Mouse (Mus musculus): ENCODE measurements around the gene Plscr3. TPM values are rescaled to one million over a fixed set of nuclear protein-coding genes. Genes with fewer than 3 reads are reported as not detected.

Gene Plscr3
- total and polyA plus RNA-seq, 3 experiments, result 4.6 to 26.0 TPM; not detected in 1

- H3K9me3 ChIP-seq (replicated peaks; ENCODE audit: insufficient read depth, low read length), result no peaks in the 10 kb centered on the region
- H3K27me3 ChIP-seq (ENCODE audit: control insufficient read depth in 1 of 2, insufficient read depth in 2 of 2, low read length in 2 of 2), result peaks cover 0 to 2% of the 10 kb centered on the region in 2 experiments; a peak in 1 of 4 replicates
- H3K27ac ChIP-seq (ENCODE audit: control insufficient read depth, low read depth, low read length), result no peak overlapping the region
- DNase-seq (ENCODE audit: low read depth, low spot score), result no peak
- no peak overlapping the region for H3K9ac ChIP-seq (ENCODE audit: control insufficient read depth, low read depth, low read length, poor library complexity, severe bottlenecking)
- H3K4me1 ChIP-seq (ENCODE audit: control insufficient read depth in 1 of 2, insufficient read depth in 2 of 2, low read length in 2 of 2), result no peaks in the 10 kb centered on the region
- H3K36me3 ChIP-seq (ENCODE audit: control insufficient read depth in 1 of 2, insufficient read depth in 2 of 2, low read length in 2 of 2), result no peaks in the 10 kb centered on the region
- TF ChIP-seq RCOR1 (IDR thresholded peaks at IDR 0.05; ENCODE audit: low read depth, low read length) (no peak), USF2 (IDR thresholded peaks at IDR 0.05; ENCODE audit: borderline replicate concordance in 1 of 2, insufficient read depth in 1 of 2, low read depth in 1 of 2, low read length in 2 of 2) (no peak), UBTF (IDR thresholded peaks at IDR 0.05; ENCODE audit: borderline replicate concordance, insufficient read depth, low read depth, low read length) (no peak), MYB (IDR thresholded peaks at IDR 0.05; ENCODE audit: low read depth, low read length) (no peak), SMC3 (IDR thresholded peaks at IDR 0.05; ENCODE audit: low read depth, low read length) (no peak), MAZ (IDR thresholded peaks at IDR 0.05; ENCODE audit: low read depth, low read length) (no peak), MYC (IDR thresholded peaks at IDR 0.05; ENCODE audit: low read depth, low read length) (no peak), BHLHE40 (IDR thresholded peaks at IDR 0.05; ENCODE audit: borderline replicate concordance, low read depth, low read length) (no peak)
- H3K4me3 ChIP-seq (ENCODE audit: control insufficient read depth in 1 of 2, insufficient read depth in 1 of 2, low read depth in 2 of 2, low read length in 2 of 2), result no peak overlapping the region
- no peaks in the 10 kb centered on the region for H3K79me2 ChIP-seq (ENCODE audit: control insufficient read depth, insufficient read depth, low read length, poor library complexity)
These were observed 29.7 kb upstream of the Plscr3 start for GRCm38 (mm10) chr11:69816520-69816919.

- H3K4me3 ChIP-seq (ENCODE audit: control insufficient read depth in 1 of 2, insufficient read depth in 1 of 2, low read depth in 2 of 2, low read length in 2 of 2), result no peak within 1 kb of the TSS
- TF ChIP-seq MAFK (IDR thresholded peaks at IDR 0.05; ENCODE audit: borderline replicate concordance, low read depth, low read length) (no peak), EP300 (IDR thresholded peaks at IDR 0.05; ENCODE audit: low read depth in 1 of 2, low read length in 2 of 2) (no peak), TCF12 (IDR thresholded peaks at IDR 0.05; ENCODE audit: low read depth, low read length) (no peak), USF1 (IDR thresholded peaks at IDR 0.05; ENCODE audit: low read depth, low read length) (no peak), POLR2AphosphoS5 (IDR thresholded peaks at IDR 0.05; ENCODE audit: borderline replicate concordance, low read depth, low read length) (no peak), MXI1 (IDR thresholded peaks at IDR 0.05; ENCODE audit: low read depth, low read length) (no peak)
- no peaks in the 10 kb centered on the region for H3K36me3 ChIP-seq (ENCODE audit: control insufficient read depth in 1 of 2, insufficient read depth in 2 of 2, low read length in 2 of 2)
- no peaks in the 10 kb centered on the region for H3K79me2 ChIP-seq (ENCODE audit: control insufficient read depth, insufficient read depth, low read length, poor library complexity)
- no peaks in the 10 kb centered on the region for H3K9me3 ChIP-seq (replicated peaks; ENCODE audit: insufficient read depth, low read length)
- 0 out of 4 replicates have a peak, but pooled peaks cover 0 to 2% of the 10 kb centered on the region in 2 experiments for H3K27me3 ChIP-seq (ENCODE audit: control insufficient read depth in 1 of 2, insufficient read depth in 2 of 2, low read length in 2 of 2)
- no peak for DNase-seq (ENCODE audit: low read depth, low spot score)
- no peak within 1 kb of the TSS for H3K27ac ChIP-seq (ENCODE audit: control insufficient read depth, low read depth, low read length)
- H3K4me1 ChIP-seq (ENCODE audit: control insufficient read depth in 1 of 2, insufficient read depth in 2 of 2, low read length in 2 of 2), result no peaks in the 10 kb centered on the region
- no peak within 1 kb of the TSS for H3K9ac ChIP-seq (ENCODE audit: control insufficient read depth, low read depth, low read length, poor library complexity, severe bottlenecking)
These were observed 27.8 kb upstream of the Plscr3 start, which contains the start of gene Spem2 for GRCm38 (mm10) chr11:69818365-69818764. TSS of gene Spem2 (minus strand) at chr11:69818465.

- Histone ChIP-seq H3K27ac (ENCODE audit: control insufficient read depth, low read depth, low read length) (no peak overlapping the region), H3K27me3 (ENCODE audit: control insufficient read depth in 1 of 2, insufficient read depth in 2 of 2, low read length in 2 of 2) (0 out of 4 replicates have a peak, but pooled peaks cover 0 to 2% of the 10 kb centered on the region in 2 experiments), H3K9me3 (replicated peaks; ENCODE audit: insufficient read depth, low read length) (no peaks in the 10 kb centered on the region), H3K36me3 (ENCODE audit: control insufficient read depth in 1 of 2, insufficient read depth in 2 of 2, low read length in 2 of 2) (no peaks in the 10 kb centered on the region), H3K4me3 (ENCODE audit: control insufficient read depth in 1 of 2, insufficient read depth in 1 of 2, low read depth in 2 of 2, low read length in 2 of 2) (no peak overlapping the region), H3K9ac (ENCODE audit: control insufficient read depth, low read depth, low read length, poor library complexity, severe bottlenecking) (no peak overlapping the region), H3K4me1 (ENCODE audit: control insufficient read depth in 1 of 2, insufficient read depth in 2 of 2, low read length in 2 of 2) (no peaks in the 10 kb centered on the region), H3K79me2 (ENCODE audit: control insufficient read depth, insufficient read depth, low read length, poor library complexity) (no peaks in the 10 kb centered on the region)
- DNase-seq (ENCODE audit: low read depth, low spot score), result no peak
- no peak for TF ChIP-seq MEF2A (IDR thresholded peaks at IDR 0.05; ENCODE audit: extremely low read depth, insufficient replicate concordance, low read depth, low read length, poor library complexity, severe bottlenecking)
- no peak for TF ChIP-seq SIN3A (IDR thresholded peaks at IDR 0.05; ENCODE audit: low read length)
These were observed 27.3 kb upstream of the Plscr3 start for GRCm38 (mm10) chr11:69818871-69819270.

All from MEL (cell line).